Mouse (Mus musculus): ENCODE data around the gene Trpc2. TPM values are rescaled to one million over a fixed set of nuclear protein-coding genes. Genes with fewer than 3 reads are reported as not detected.
"Not testable (repeated sequence)": the region's sequence is repeated elsewhere in the genome, so short reads cannot be mapped to it uniquely, and the experiment has no call there.

Trpc2 gene
- polyA plus RNA-seq (2016; fragmentation: Nextera tagmentation; extraction: Ambion mirVana), result not detected in 2 replicates

GRCm38 (mm10) chr7:102082816-102083215, at the start of gene Trpc2:
TSS of gene Trpc2 (plus strand) at chr7:102083116.
- H3K27me3 ChIP-seq (ENCODE audit: low read depth, poor library complexity, severe bottlenecking), result no peaks in the 10 kb centered on the region
- H3K4me1 ChIP-seq, result no peaks in the 10 kb centered on the region
- WGBS, result 90% methylated on average over 5 of the region's 5 CpGs
- no peak within 1 kb of the TSS for H3K4me3 ChIP-seq
- no peak for DNase-seq (ENCODE audit: low spot score)
- H3K27ac ChIP-seq, result no peak within 1 kb of the TSS
- peaks cover 94% of the 10 kb centered on the region for H3K36me3 ChIP-seq
- H3K9me3 ChIP-seq (replicated peaks), result no peaks in the 10 kb centered on the region

GRCm38 (mm10) chr7:102034904-102035303, 48.0 kb upstream of the Trpc2 start:
- peaks cover 100% of the 10 kb centered on the region for H3K36me3 ChIP-seq
- 94% methylated on average over 1 of the region's 1 CpGs for WGBS
- no peaks in the 10 kb centered on the region for H3K9me3 ChIP-seq (replicated peaks)
- H3K27me3 ChIP-seq (ENCODE audit: low read depth, poor library complexity, severe bottlenecking), result no peaks in the 10 kb centered on the region
- no peak overlapping the region for H3K27ac ChIP-seq
- no peaks in the 10 kb centered on the region for H3K4me1 ChIP-seq
- DNase-seq (ENCODE audit: low spot score), result no peak
- H3K4me3 ChIP-seq, result no peak overlapping the region

- H3K36me3 ChIP-seq, result peaks cover 100% of the 10 kb centered on the region
- H3K27ac ChIP-seq, result no peak overlapping the region
- H3K9me3 ChIP-seq (replicated peaks), result no peaks in the 10 kb centered on the region
- DNase-seq (ENCODE audit: low spot score), result no peak
- H3K4me1 ChIP-seq, result no peaks in the 10 kb centered on the region
- H3K4me3 ChIP-seq, result no peak overlapping the region
- H3K27me3 ChIP-seq (ENCODE audit: low read depth, poor library complexity, severe bottlenecking), result no peaks in the 10 kb centered on the region
- WGBS, result 95% methylated on average over 2 of the region's 2 CpGs
Measured at GRCm38 (mm10) chr7:102035534-102035933, 47.4 kb upstream of the Trpc2 start.

- H3K27ac ChIP-seq, result no peak overlapping the region
- WGBS, result 96% methylated on average over 3 of the region's 3 CpGs
- H3K9me3 ChIP-seq (replicated peaks), result no peaks in the 10 kb centered on the region
- peaks cover 97% of the 10 kb centered on the region for H3K36me3 ChIP-seq
- no peak for DNase-seq (ENCODE audit: low spot score)
- no peaks in the 10 kb centered on the region for H3K27me3 ChIP-seq (ENCODE audit: low read depth, poor library complexity, severe bottlenecking)
- no peaks in the 10 kb centered on the region for H3K4me1 ChIP-seq
- no peak overlapping the region for H3K4me3 ChIP-seq
Measured at GRCm38 (mm10) chr7:102037318-102037717, 45.6 kb upstream of the Trpc2 start.

GRCm38 (mm10) chr7:102042314-102042713, 40.6 kb upstream of the Trpc2 start:
- Histone ChIP-seq H3K4me1 (peaks cover 15% of the 10 kb centered on the region), H3K27me3 (ENCODE audit: low read depth, poor library complexity, severe bottlenecking) (no peaks in the 10 kb centered on the region), H3K36me3 (peaks cover 62% of the 10 kb centered on the region), H3K27ac (no peak overlapping the region), H3K4me3 (no peak overlapping the region), H3K9me3 (replicated peaks) (no peaks in the 10 kb centered on the region)
- WGBS, result 90% methylated on average over 2 of the region's 2 CpGs
- DNase-seq (ENCODE audit: low spot score), result no peak

- peaks cover 53% of the 10 kb centered on the region for H3K36me3 ChIP-seq
- H3K9me3 ChIP-seq (replicated peaks); H3K27ac ChIP-seq; DNase-seq (ENCODE audit: low spot score); H3K27me3 ChIP-seq (ENCODE audit: low read depth, poor library complexity, severe bottlenecking); H3K4me3 ChIP-seq: not testable (repeated sequence)
- peaks cover 15% of the 10 kb centered on the region for H3K4me1 ChIP-seq
Measured at GRCm38 (mm10) chr7:102048524-102048923, 34.4 kb upstream of the Trpc2 start.

GRCm38 (mm10) chr7:102061353-102061752, 21.6 kb upstream of the Trpc2 start:
- peaks cover 47% of the 10 kb centered on the region for H3K36me3 ChIP-seq
- peaks cover 13% of the 10 kb centered on the region for H3K4me1 ChIP-seq
- no peak overlapping the region for H3K27ac ChIP-seq
- H3K9me3 ChIP-seq (replicated peaks), result no peaks in the 10 kb centered on the region
- H3K27me3 ChIP-seq (ENCODE audit: low read depth, poor library complexity, severe bottlenecking), result no peaks in the 10 kb centered on the region
- H3K4me3 ChIP-seq, result no peak overlapping the region
- no peak for DNase-seq (ENCODE audit: low spot score)
- WGBS, result 94% methylated on average over 3 of the region's 3 CpGs

- 98% methylated on average over 1 of the region's 1 CpGs for WGBS
- H3K9me3 ChIP-seq (replicated peaks), result no peaks in the 10 kb centered on the region
- no peak for DNase-seq (ENCODE audit: low spot score)
- peaks cover 41% of the 10 kb centered on the region for H3K36me3 ChIP-seq
- H3K4me1 ChIP-seq, result peaks cover 16% of the 10 kb centered on the region
- H3K27me3 ChIP-seq (ENCODE audit: low read depth, poor library complexity, severe bottlenecking), result no peaks in the 10 kb centered on the region
- no peak overlapping the region for H3K27ac ChIP-seq
- H3K4me3 ChIP-seq, result no peak overlapping the region
Measured at GRCm38 (mm10) chr7:102062203-102062602, 20.7 kb upstream of the Trpc2 start.

GRCm38 (mm10) chr7:102063891-102064290, 19.0 kb upstream of the Trpc2 start:
- Histone ChIP-seq H3K36me3 (peaks cover 43% of the 10 kb centered on the region), H3K27ac (no peak overlapping the region), H3K9me3 (replicated peaks) (no peaks in the 10 kb centered on the region), H3K4me1 (peaks cover 16% of the 10 kb centered on the region), H3K27me3 (ENCODE audit: low read depth, poor library complexity, severe bottlenecking) (no peaks in the 10 kb centered on the region), H3K4me3 (peak overlapping the region; percentile 83)
- WGBS, result 90% methylated on average over 9 of the region's 9 CpGs
- no peak for DNase-seq (ENCODE audit: low spot score)

- Histone ChIP-seq H3K36me3 (peaks cover 40% of the 10 kb centered on the region), H3K4me1 (peaks cover 16% of the 10 kb centered on the region), H3K27ac (peak overlapping the region; percentile 90), H3K4me3 (peak overlapping the region; percentile 83), H3K27me3 (ENCODE audit: low read depth, poor library complexity, severe bottlenecking) (no peaks in the 10 kb centered on the region), H3K9me3 (replicated peaks) (no peaks in the 10 kb centered on the region)
- WGBS, result 2% methylated on average over 9 of the region's 9 CpGs
- no peak for DNase-seq (ENCODE audit: low spot score)
Measured at GRCm38 (mm10) chr7:102064655-102065045, 18.3 kb upstream of the Trpc2 start.

GRCm38 (mm10) chr7:102065046-102065891, 17.6 kb upstream of the Trpc2 start, which contains the start of the genes Rnf121, Xndc1 and Xntrpc:
TSS of gene Rnf121 (minus strand) at chr7:102065469.
TSS of gene Xndc1 (plus strand) at chr7:102065511.
TSS of gene Xntrpc (plus strand) at chr7:102065713.
- under 1% methylated on average over 56 of the region's 56 CpGs for WGBS
- Histone ChIP-seq H3K4me1 (peaks cover 16% of the 10 kb centered on the region), H3K36me3 (peaks cover 40% of the 10 kb centered on the region), H3K9me3 (replicated peaks) (no peaks in the 10 kb centered on the region), H3K27me3 (ENCODE audit: low read depth, poor library complexity, severe bottlenecking) (no peaks in the 10 kb centered on the region), H3K27ac (peak within 1 kb of the TSS; percentile 90), H3K4me3 (peak within 1 kb of the TSS; percentile 83)
- peak; percentile 96 for DNase-seq (ENCODE audit: low spot score)

GRCm38 (mm10) chr7:102066363-102066762, 16.6 kb upstream of the Trpc2 start:
- H3K27ac ChIP-seq, result peak overlapping the region; percentile 90
- H3K4me3 ChIP-seq, result peak overlapping the region; percentile 83
- H3K27me3 ChIP-seq (ENCODE audit: low read depth, poor library complexity, severe bottlenecking), result no peaks in the 10 kb centered on the region
- 92% methylated on average over 6 of the region's 6 CpGs for WGBS
- DNase-seq (ENCODE audit: low spot score), result no peak
- H3K9me3 ChIP-seq (replicated peaks), result no peaks in the 10 kb centered on the region
- H3K4me1 ChIP-seq, result peaks cover 16% of the 10 kb centered on the region
- H3K36me3 ChIP-seq, result peaks cover 43% of the 10 kb centered on the region

- 89% methylated on average over 7 of the region's 7 CpGs for WGBS
- no peak overlapping the region for H3K27ac ChIP-seq
- H3K9me3 ChIP-seq (replicated peaks), result no peaks in the 10 kb centered on the region
- no peak overlapping the region for H3K4me3 ChIP-seq
- DNase-seq (ENCODE audit: low spot score), result no peak
- H3K36me3 ChIP-seq, result peaks cover 99% of the 10 kb centered on the region
- H3K27me3 ChIP-seq (ENCODE audit: low read depth, poor library complexity, severe bottlenecking), result no peaks in the 10 kb centered on the region
- H3K4me1 ChIP-seq, result no peaks in the 10 kb centered on the region
Measured at GRCm38 (mm10) chr7:102076714-102077296, 6.1 kb upstream of the Trpc2 start.

Measured in limb, embryonic 10.5 days (tissue).